Mouse (Mus musculus) liver, embryonic 12.5 days (tissue): ENCODE data around the gene Zfp219. TPM values are rescaled to one million over a fixed set of nuclear protein-coding genes. Genes with fewer than 3 reads are reported as not detected.

Experiments
- ATAC-seq: fragments of 200-750 bp; cut with Nextera tagmentation; 2 replicates; pipeline ENCODE4 v1.8.0; 2017; ENCODE audit warnings: moderate number of reproducible peaks, mild to moderate bottlenecking, moderate library complexity
- H3K27ac ChIP-seq: fragments of 300-500 bp; sonication (generic); 2 replicates; pipeline ENCODE4 v1.5.1; 2016; ENCODE audit warnings: mild to moderate bottlenecking
- H3K27me3 ChIP-seq: fragments of 300-500 bp; sonication (generic); replicated peaks from 2 replicates; pipeline ENCODE4 v1.6.1; 2016; ENCODE audit warnings: mild to moderate bottlenecking, moderate library complexity
- H3K36me3 ChIP-seq: fragments of 300-500 bp; sonication (generic); 2 replicates; pipeline ENCODE4 v1.6.1; 2016; ENCODE audit warnings: mild to moderate bottlenecking, moderate library complexity
- H3K4me1 ChIP-seq: fragments of 300-500 bp; sonication (generic); 2 replicates; pipeline ENCODE4 v1.6.1; 2016
- H3K4me2 ChIP-seq: fragments of 300-500 bp; sonication (generic); 2 replicates; pipeline ENCODE4 v1.6.1; 2016; ENCODE audit warnings: mild to moderate bottlenecking, moderate library complexity
- H3K4me3 ChIP-seq: fragments of 300-500 bp; sonication (generic); 2 replicates; pipeline ENCODE4 v1.5.1; 2016; ENCODE audit warnings: mild to moderate bottlenecking, moderate library complexity
- H3K9ac ChIP-seq: fragments of 300-500 bp; sonication (generic); 2 replicates; pipeline ENCODE4 v1.6.1; 2016; ENCODE audit warnings: mild to moderate bottlenecking, moderate library complexity
- H3K9me3 ChIP-seq: fragments of 300-500 bp; sonication (generic); replicated peaks from 2 replicates; pipeline ENCODE4 v1.6.1; 2016; ENCODE audit warnings: mild to moderate bottlenecking, moderate library complexity
- WGBS: fragments of 180-500 bp; shearing (Covaris S2); methylation state at CpG from one replicate; pipeline ENCODE4 v1.1.7; 2016; ENCODE audit not compliant: insufficient replicate concordance; 5-methylcytosine and 5-hydroxymethylcytosine counted together
- polyA plus RNA-seq: library from polyadenylated mRNA; unstranded; fragments of >200 nt; fragmentation: Nextera tagmentation; extraction: Ambion mirVana; gene quantifications from 2 replicates; pipeline ENCODE4 v1.2.1, GENCODE M21; 2016

The Zfp219 gene
- polyA plus RNA-seq, 1 experiment from 2014 or later, result 15.8 TPM

DNA sequence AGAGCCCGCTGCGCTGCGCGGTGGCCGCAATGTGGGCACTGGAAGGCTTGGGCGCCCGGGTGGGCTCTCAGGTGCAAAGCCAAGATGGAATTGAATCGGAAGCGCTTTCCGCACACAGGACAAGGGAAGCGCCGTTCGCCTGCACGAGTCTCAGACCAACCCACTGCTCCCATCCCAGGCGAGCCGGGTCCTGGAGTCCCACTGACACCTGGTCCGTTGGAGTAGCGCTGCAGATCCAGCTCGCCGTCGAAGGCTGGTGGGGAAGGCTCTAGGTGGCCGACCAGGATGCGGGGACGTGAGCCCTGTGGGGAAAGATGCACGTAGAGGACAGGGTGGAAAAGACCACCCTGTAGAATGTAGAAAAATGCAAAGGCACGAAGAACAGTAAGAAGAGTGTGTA is 11.2 kb downstream of the Zfp219 start:
- Histone ChIP-seq H3K4me1 (peaks cover 38% of the 10 kb centered on the region), H3K4me2 (peak overlapping the region; percentile 34), H3K36me3 (peaks cover 48% of the 10 kb centered on the region), H3K9me3 (no peaks in the 10 kb centered on the region), H3K9ac (no peak overlapping the region), H3K4me3 (no peak overlapping the region), H3K27me3 (peaks cover 14% of the 10 kb centered on the region; the same call in 1 of the 2 replicates), H3K27ac (no peak overlapping the region)
- ATAC-seq, result no peak
- 62% methylated on average over 26 of the region's 26 CpGs for WGBS

GRCm38 (mm10) chr14:52008321-52009203 is 12.0 kb downstream of the Zfp219 start:
- Histone ChIP-seq H3K27me3 (peaks cover 14% of the 10 kb centered on the region; the same call in 1 of the 2 replicates), H3K36me3 (peaks cover 56% of the 10 kb centered on the region), H3K9me3 (no peaks in the 10 kb centered on the region), H3K4me2 (peak overlapping the region; percentile 34), H3K27ac (no peak overlapping the region), H3K4me1 (peaks cover 31% of the 10 kb centered on the region), H3K4me3 (no peak overlapping the region), H3K9ac (no peak overlapping the region)
- peak; percentile 76 for ATAC-seq
- WGBS, result 51% methylated on average over 38 of the region's 38 CpGs

DNA sequence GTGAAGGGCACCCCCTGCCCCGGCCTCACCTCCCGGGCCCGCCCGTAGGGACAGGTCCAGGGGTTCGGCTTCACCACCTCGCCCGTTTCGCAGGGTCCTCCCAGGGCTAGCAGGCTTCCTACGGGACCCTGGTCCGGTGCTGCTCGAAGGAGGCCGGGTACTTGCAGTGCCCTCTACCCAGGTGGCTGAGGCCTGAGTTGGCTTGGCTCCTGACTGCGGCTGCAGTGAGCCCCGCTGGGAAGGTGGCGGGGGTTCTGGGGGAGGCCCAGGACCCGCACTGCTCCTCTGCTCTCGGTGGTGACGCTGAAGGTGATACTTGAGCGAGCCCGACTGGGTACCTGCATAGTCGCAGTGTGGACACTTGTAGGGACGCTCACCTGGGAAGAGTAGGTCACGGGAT is 13.8 kb downstream of the Zfp219 start:
- Histone ChIP-seq H3K36me3 (peaks cover 74% of the 10 kb centered on the region), H3K9ac (no peak overlapping the region), H3K4me2 (no peak overlapping the region), H3K4me1 (peaks cover 28% of the 10 kb centered on the region), H3K27me3 (peaks cover 14% of the 10 kb centered on the region; the same call in 1 of the 2 replicates), H3K4me3 (no peak overlapping the region), H3K27ac (no peak overlapping the region), H3K9me3 (no peaks in the 10 kb centered on the region)
- ATAC-seq, result no peak
- 92% methylated on average over 23 of the region's 23 CpGs for WGBS

DNA sequence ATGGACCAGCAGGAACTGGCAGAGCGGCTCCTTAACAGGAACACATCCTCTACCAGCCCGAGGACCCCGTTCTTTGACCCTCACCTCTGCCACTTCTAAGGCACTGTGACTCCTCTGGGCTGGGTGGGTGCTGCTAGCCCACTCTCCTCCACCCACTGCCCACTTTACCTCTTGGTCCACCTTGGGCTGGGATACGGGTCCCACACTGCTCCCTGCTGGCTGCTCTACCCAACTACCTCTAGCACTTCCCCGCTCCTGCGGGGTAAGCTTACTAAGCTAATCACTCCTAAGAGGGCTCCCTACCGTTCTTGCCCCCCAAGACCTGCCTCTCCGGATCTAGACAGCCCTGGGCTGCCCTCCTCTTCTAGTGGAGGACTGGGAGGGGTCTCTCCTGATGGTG is 14.3 kb downstream of the Zfp219 start:
- WGBS, result 84% methylated on average over 8 of the region's 8 CpGs
- H3K27me3 ChIP-seq, result peaks cover 14% of the 10 kb centered on the region; the same call in 1 of the 2 replicates
- H3K4me2 ChIP-seq, result no peak overlapping the region
- no peak overlapping the region for H3K27ac ChIP-seq
- H3K36me3 ChIP-seq, result peaks cover 75% of the 10 kb centered on the region
- H3K4me3 ChIP-seq, result no peak overlapping the region
- H3K4me1 ChIP-seq, result peaks cover 28% of the 10 kb centered on the region
- no peak for ATAC-seq
- no peaks in the 10 kb centered on the region for H3K9me3 ChIP-seq
- H3K9ac ChIP-seq, result no peak overlapping the region

DNA sequence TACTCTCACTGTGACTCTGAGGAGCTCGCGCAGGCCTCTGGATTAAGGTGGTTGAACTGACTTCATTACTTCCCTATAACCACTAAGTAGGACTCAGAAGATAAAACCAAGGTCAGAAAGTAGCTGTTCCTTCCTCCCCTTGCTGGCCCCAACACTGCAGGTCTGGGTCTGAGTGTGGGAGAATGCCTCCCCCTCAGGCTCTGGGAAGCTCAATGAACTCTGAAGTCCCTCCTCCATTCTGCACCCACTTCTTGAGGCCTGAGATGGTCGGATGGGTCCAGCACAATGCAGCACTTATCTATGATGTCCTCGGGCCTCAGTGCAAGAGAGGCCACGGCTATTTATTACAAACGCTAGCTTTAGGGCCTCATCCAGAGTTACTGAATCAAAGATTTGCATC is 14.9 kb downstream of the Zfp219 start:
- Histone ChIP-seq H3K9ac (no peak overlapping the region), H3K4me2 (no peak overlapping the region), H3K27ac (no peak overlapping the region), H3K27me3 (peaks cover 14% of the 10 kb centered on the region; the same call in 1 of the 2 replicates), H3K4me3 (no peak overlapping the region), H3K36me3 (peaks cover 80% of the 10 kb centered on the region), H3K4me1 (peaks cover 24% of the 10 kb centered on the region), H3K9me3 (no peaks in the 10 kb centered on the region)
- no peak for ATAC-seq
- 80% methylated on average over 6 of the region's 6 CpGs for WGBS

DNA sequence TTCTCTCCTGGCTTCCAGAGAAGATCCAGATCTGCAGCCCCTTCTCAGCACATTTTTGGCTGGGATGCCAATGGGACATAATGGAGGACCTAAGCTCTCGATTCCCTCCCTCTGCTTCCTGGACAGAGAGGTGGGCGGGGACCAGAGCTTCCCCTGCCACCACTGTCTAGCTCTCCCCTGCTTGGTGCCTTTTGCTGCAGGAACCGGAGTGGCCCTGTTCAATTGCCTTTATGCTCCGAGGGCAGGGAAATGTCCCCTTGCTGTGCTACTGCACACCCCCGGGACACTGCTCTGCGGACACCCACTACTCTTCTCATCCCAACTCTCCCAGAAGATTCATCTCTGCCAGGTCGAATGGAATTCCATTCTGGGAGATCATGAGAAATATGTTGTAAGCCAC is 15.4 kb downstream of the Zfp219 start:
- ATAC-seq, result no peak
- H3K27me3 ChIP-seq, result peaks cover 10% of the 10 kb centered on the region; the same call in 1 of the 2 replicates
- WGBS, result 72% methylated on average over 7 of the region's 7 CpGs
- peaks cover 19% of the 10 kb centered on the region for H3K4me1 ChIP-seq
- H3K9ac ChIP-seq, result no peak overlapping the region
- no peak overlapping the region for H3K4me2 ChIP-seq
- no peaks in the 10 kb centered on the region for H3K9me3 ChIP-seq
- H3K4me3 ChIP-seq, result no peak overlapping the region
- no peak overlapping the region for H3K27ac ChIP-seq
- H3K36me3 ChIP-seq, result peaks cover 84% of the 10 kb centered on the region

DNA sequence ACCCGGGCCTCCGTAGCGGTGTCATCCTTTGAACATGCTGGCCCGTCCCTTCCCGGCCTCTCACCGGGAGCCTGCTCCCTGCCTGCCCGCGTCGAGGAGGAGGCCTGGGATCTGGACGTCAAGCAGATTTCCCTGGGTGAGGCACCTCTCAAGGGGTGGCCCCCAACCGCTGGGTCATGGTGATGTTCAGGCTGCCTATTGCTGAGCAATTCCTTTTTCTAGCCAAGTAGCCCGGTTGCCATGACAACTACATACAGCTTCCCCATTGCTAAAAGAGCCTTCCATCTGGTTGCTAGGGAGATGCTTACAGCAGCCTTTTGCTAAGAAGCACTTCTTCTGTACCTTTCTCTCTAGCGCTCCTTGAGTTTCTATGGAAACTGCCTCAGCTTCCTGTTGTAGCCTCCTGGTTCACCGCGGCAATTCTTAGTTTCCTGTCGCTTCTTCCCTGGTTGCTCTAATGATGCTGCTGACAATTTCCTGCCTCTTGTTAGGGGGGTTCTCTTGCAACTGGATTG is 16.5 kb downstream of the Zfp219 start:
- peaks cover 9% of the 10 kb centered on the region for H3K4me1 ChIP-seq
- H3K27ac ChIP-seq, result no peak overlapping the region
- H3K4me2 ChIP-seq, result no peak overlapping the region
- H3K4me3 ChIP-seq, result no peak overlapping the region
- H3K9me3 ChIP-seq, result no peaks in the 10 kb centered on the region
- no peak overlapping the region for H3K9ac ChIP-seq
- ATAC-seq, result no peak
- H3K27me3 ChIP-seq, result no peaks in the 10 kb centered on the region
- 57% methylated on average over 16 of the region's 16 CpGs for WGBS
- peaks cover 87% of the 10 kb centered on the region for H3K36me3 ChIP-seq

DNA sequence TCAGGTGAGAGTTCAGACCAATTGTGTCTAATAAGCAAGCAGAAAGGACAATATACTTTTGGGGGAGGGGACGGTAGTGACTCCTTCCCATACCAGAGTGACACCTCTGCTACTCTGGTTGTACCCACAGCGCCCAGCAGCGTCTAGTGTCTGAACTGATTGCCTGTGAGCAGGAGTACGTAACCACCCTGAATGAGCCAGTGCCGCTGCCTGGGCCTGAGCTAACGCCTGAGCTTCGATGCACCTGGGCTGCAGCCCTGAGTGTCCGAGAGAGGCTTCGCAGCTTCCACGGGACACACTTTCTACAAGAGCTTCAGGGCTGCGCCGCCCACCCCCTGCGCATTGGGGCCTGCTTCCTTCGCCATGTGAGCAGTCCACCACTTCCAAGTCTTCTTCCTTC is 23.1 kb downstream of the Zfp219 start:
- H3K4me1 ChIP-seq, result peaks cover 17% of the 10 kb centered on the region
- no peak overlapping the region for H3K9ac ChIP-seq
- no peak for ATAC-seq
- H3K27ac ChIP-seq, result no peak overlapping the region
- no peak overlapping the region for H3K4me2 ChIP-seq
- H3K9me3 ChIP-seq, result no peaks in the 10 kb centered on the region
- 87% methylated on average over 14 of the region's 14 CpGs for WGBS
- H3K27me3 ChIP-seq, result no peaks in the 10 kb centered on the region
- H3K4me3 ChIP-seq, result no peak overlapping the region
- H3K36me3 ChIP-seq, result peaks cover 85% of the 10 kb centered on the region

DNA sequence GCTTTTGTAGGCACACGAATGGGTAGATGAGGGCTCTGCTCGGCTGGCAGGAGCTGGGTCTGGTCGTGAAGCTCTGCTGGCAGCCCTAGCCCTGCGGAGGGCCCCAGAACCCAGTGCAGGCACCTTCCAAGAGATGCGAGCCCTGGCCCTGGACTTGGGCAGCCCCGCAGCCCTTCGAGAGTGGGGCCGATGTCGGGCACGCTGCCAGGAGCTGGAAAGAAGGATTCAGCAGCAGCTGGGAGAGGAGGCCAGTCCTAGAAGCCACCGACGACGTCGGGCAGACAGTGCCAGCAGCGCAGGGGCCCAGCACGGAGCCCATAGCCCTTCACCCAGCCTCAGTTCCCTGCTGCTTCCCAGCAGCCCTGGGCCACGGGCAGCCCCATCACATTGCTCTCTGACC is 23.7 kb downstream of the Zfp219 start:
- H3K4me3 ChIP-seq, result no peak overlapping the region
- ATAC-seq, result no peak
- no peak overlapping the region for H3K4me2 ChIP-seq
- H3K27ac ChIP-seq, result no peak overlapping the region
- H3K4me1 ChIP-seq, result peaks cover 17% of the 10 kb centered on the region
- H3K9ac ChIP-seq, result no peak overlapping the region
- peaks cover 85% of the 10 kb centered on the region for H3K36me3 ChIP-seq
- WGBS, result 71% methylated on average over 17 of the region's 17 CpGs
- no peaks in the 10 kb centered on the region for H3K9me3 ChIP-seq
- no peaks in the 10 kb centered on the region for H3K27me3 ChIP-seq

- Histone ChIP-seq H3K9me3 (no peaks in the 10 kb centered on the region), H3K27me3 (no peaks in the 10 kb centered on the region), H3K4me1 (peaks cover 17% of the 10 kb centered on the region), H3K36me3 (peaks cover 88% of the 10 kb centered on the region), H3K9ac (no peak overlapping the region), H3K4me3 (no peak overlapping the region), H3K27ac (no peak overlapping the region), H3K4me2 (no peak overlapping the region)
- WGBS, result 84% methylated on average over 13 of the region's 13 CpGs
- no peak for ATAC-seq
Observed at GRCm38 (mm10) chr14:51996231-51996841, 24.2 kb downstream of the Zfp219 start.

- H3K4me2 ChIP-seq, result no peak overlapping the region
- H3K9ac ChIP-seq, result no peak overlapping the region
- H3K4me1 ChIP-seq, result peaks cover 17% of the 10 kb centered on the region
- ATAC-seq, result no peak
- H3K27ac ChIP-seq, result no peak overlapping the region
- H3K36me3 ChIP-seq, result peaks cover 91% of the 10 kb centered on the region
- no peak overlapping the region for H3K4me3 ChIP-seq
- no peaks in the 10 kb centered on the region for H3K27me3 ChIP-seq
- WGBS, result 46% methylated on average over 12 of the region's 12 CpGs
- H3K9me3 ChIP-seq, result no peaks in the 10 kb centered on the region
Observed at GRCm38 (mm10) chr14:51995219-51995871, 25.2 kb downstream of the Zfp219 start.

DNA sequence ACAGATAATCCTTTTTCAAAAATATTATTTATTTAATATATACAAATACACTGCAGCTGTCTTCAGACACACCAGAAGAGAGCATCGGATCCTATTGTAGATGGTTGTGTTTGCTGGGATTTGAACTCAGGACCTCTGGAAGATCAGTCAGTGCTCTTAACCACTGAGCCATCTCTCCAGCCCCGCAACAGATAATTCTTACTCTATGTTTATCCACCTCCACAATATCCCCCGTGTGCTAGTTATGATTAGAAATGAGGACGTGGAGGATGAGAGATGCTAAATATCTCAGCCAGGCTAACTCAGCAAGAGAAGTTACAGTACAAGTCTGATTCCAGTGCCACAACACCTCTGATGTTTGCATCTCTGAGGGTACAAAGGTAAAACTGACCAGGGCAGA is 26.1 kb downstream of the Zfp219 start:
- H3K9me3 ChIP-seq, result no peaks in the 10 kb centered on the region
- H3K27me3 ChIP-seq, result no peaks in the 10 kb centered on the region
- no peak overlapping the region for H3K27ac ChIP-seq
- H3K36me3 ChIP-seq, result peaks cover 91% of the 10 kb centered on the region
- no peak for ATAC-seq
- H3K4me2 ChIP-seq, result no peak overlapping the region
- H3K9ac ChIP-seq, result no peak overlapping the region
- peaks cover 22% of the 10 kb centered on the region for H3K4me1 ChIP-seq
- no peak overlapping the region for H3K4me3 ChIP-seq
- 76% methylated on average over 4 of the region's 4 CpGs for WGBS
